Mouse (Mus musculus): ENCODE measurements around the gene Iqcf1.

Iqcf1 gene

GRCm38 (mm10) chr9:106464751-106465541, 34.8 kb upstream of the Iqcf1 start:
- peak; percentile 59 to 86 for DNase-seq (ENCODE audit: low spot score in 2 of 2)

GRCm38 (mm10) chr9:106465571-106466200, 34.1 kb upstream of the Iqcf1 start, which contains the start of gene Gpr62:
Gpr62 (minus strand) TSS chr9:106465938.
- peak in 1 of 2 experiments; percentile 82 for DNase-seq (ENCODE audit: low spot score in 2 of 2)

DNA sequence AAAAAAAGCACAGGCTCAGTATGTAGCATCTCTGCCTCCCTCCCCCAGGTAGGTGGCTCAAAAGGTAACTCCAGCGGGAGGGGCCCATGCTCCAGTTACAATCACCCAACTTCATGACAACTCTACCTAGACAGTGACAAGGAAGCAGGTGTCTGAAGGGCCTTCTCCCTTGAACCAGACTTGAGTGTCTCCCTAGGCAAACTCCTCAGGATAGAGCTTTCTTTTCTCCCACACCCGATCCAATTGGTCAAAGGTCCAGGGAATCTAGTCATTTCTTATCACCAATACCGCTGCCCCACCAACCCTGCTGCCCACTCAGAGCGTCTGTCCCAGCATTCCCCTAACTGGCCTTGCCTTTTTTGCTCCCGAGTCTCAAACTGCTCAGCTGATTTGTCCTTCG, 33.0 kb upstream of the Iqcf1 start:
- no peak for DNase-seq (ENCODE audit: low spot score in 2 of 2)

- DNase-seq (ENCODE audit: low spot score in 2 of 2): no peak
Measured at GRCm38 (mm10) chr9:106467746-106468145, 32.0 kb upstream of the Iqcf1 start.

DNA sequence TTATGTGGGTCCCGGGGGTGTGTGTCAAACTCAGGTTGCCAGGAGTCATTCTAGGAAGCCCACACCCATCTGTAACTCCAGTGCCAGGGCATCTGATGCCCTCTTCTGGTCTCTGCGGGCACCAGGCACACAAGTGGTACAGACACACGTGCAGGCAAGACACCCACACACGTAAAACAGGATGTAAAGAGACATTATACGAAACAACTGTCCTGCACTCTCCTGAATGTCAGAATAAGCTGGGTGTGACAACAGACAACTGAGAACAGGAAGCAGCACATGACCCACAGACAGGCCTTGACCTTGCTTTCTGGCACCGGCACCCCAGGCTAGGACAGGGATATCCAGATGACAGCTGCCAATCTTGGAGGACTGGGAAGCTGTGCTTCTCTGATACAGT, 30.4 kb upstream of the Iqcf1 start:
- no peak for DNase-seq (ENCODE audit: low spot score in 2 of 2)

DNA sequence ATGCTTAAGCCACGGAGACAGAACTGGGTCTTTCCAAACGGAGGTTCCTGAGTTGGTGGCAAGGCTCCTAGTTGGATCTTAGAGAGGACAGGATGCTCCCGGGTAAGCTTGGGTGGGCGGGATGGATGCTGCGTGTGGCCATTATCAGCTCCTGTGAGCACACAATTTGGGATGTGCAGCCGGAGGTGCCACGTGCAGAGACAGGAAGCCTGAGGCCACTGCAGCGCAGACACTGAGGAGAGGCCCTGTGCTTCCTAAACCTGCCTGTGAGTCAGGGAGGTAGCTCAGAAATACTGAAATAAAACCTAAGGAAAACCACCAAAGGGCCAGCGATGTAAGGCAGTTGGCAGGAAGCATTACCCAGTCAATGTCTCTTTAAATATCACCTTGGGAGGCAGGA, 30.0 kb upstream of the Iqcf1 start:
- no peak for DNase-seq (ENCODE audit: low spot score in 2 of 2)

GRCm38 (mm10) chr9:106470991-106471750, 28.6 kb upstream of the Iqcf1 start:
- peak in 1 of 2 experiments; percentile 17 for DNase-seq (ENCODE audit: low spot score in 2 of 2)

GRCm38 (mm10) chr9:106471892-106472291, 27.9 kb upstream of the Iqcf1 start:
- DNase-seq (ENCODE audit: low spot score in 2 of 2): peak in 1 of 2 experiments; percentile 19

- DNase-seq (ENCODE audit: low spot score in 2 of 2): peak in 1 of 2 experiments; percentile 16
Measured at GRCm38 (mm10) chr9:106472321-106472720, 27.4 kb upstream of the Iqcf1 start.

- no peak for DNase-seq (ENCODE audit: low spot score in 2 of 2)
Measured at GRCm38 (mm10) chr9:106473081-106473752, 26.6 kb upstream of the Iqcf1 start.

GRCm38 (mm10) chr9:106473753-106474105, 26.0 kb upstream of the Iqcf1 start:
- peak in 1 of 2 experiments; percentile 26 for DNase-seq (ENCODE audit: low spot score in 2 of 2)

DNA sequence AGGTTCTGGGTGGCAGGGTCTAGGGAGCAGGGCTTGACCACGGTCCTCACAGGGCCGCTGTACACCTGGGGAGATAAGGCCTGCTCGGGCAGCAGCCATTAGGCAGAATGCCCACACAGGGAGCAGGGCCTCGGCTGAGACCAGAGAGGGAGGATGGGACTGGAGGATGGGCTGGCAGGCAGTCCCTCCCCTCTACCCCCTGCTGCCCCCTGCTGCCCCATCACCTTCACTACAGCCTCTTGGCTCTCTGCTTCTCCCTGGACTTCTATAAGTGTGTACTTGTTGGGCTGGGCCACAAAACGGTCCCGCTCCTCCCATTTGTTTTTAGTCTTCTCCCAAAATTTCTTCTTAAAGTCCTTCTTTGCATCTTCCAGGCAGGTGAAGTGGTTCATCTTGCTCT, 25.3 kb upstream of the Iqcf1 start:
- DNase-seq (ENCODE audit: low spot score in 2 of 2): peak; percentile 43 to 74

DNA sequence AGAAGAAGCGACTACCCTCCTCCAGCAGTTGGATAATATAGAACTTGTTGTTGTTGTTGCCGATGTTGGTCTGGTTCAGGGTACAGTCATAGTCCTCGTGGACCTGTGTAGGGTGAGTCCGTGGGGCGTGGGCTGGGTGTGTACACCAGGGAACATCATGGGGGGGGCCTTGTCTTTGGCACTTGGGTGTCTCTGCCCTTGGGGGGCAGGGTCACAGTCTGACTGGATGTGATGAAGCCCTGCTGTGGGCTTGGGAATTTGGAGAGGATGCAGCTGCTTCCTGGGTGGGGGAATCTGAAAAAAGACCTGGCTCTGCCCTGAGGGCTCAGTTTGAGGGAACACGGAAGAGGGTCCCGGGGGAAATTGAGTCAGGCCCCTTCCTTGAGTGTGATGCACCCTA, 24.7 kb upstream of the Iqcf1 start:
- DNase-seq (ENCODE audit: low spot score in 2 of 2): peak in 1 of 2 experiments; percentile 15

DNA sequence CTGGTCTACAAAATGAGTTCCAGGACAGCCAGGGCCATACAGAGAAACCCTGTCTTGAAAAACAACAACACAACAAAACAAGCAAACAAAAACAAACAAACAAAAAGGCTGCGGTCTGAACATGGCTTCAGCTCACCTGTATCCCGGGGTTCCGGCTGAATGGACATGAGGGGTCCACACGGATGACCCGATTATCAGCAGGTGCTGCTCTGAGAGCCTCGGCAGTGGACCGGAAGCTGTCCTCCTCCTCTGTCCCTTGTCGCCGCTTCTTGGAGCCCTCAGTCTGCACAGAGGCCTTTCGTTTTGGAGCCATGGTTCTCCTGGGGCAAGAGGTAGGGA, 24.1 kb upstream of the Iqcf1 start, which contains the start of gene Rrp9:
Gene Rrp9, plus strand, starts transcription at position 301 of the 339 bp plus-strand sequence.
- DNase-seq (ENCODE audit: low spot score in 2 of 2): no peak

DNA sequence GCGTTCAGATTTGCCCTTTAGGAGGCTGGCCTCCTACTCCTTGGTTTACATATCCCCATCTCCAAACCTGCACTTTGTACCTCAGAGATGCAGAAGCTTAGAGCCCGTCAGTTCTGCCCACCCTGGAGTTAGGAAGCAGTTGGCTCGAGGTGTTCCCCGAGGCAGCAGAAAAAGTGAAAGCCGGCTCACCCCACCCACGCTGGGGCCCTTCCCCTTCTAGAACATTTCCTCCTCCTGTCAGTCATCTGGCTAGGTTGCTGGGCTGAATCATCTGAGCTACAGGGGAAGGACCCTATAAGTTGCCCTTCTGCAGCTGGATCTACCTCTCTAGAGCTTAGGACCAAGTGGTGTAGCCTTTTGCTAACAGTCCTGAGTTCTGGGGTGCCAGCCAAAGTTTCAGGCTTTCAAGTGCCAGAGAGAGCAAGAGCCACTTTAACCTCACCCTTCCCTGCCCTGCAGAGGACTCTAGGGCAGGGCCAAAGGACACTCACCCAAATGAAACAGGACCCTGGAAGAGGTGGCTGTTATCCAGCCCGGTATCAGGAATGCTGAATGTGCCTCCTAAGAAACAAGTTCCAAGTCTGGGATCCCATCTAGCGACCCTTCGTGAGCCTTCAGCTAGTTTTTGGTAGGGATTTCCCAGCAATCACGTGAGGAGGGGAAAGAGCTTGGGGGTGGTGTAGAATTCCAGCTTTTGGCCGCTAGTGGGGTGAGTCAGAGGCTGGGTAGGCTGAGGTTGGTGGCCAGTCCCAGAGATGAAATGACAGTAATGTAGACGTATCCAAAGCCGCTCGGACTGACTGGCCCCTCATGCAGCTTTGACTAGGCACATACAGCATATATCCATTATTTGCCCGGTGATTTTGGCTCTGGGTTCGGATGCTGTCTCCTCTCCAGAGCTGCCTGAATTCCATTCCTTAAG, 23.5 kb upstream of the Iqcf1 start:
- peak in 1 of 2 experiments; percentile 20 for DNase-seq (ENCODE audit: low spot score in 2 of 2)

- DNase-seq (ENCODE audit: low spot score in 2 of 2): peak; percentile 97 to 99
Measured at GRCm38 (mm10) chr9:106476924-106477484, 22.8 kb upstream of the Iqcf1 start, which contains the start of gene Parp3. Parp3 (minus strand) TSS chr9:106476949.

DNA sequence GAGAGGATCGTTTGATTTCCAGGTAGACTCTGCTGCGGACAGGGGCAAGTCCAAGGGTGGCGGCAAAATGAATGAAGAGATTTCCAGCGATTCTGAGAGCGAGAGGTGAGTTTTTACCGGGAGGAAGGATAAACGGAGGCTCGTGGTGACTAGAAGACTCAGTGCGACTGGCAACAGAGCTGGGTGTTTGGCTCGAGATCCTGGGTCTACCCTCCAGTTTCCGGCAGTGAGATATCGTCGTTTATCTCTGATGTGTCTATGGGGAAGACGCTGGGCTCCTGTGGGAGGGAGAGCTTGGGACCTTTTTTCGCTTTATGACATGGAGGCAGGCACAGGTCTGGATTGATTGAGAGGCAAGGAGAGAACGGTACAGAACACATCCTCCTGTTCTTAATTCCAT, 22.1 kb upstream of the Iqcf1 start:
- DNase-seq (ENCODE audit: low spot score in 2 of 2): peak in 1 of 2 experiments; percentile 16

- peak in 1 of 2 experiments; percentile 15 for DNase-seq (ENCODE audit: low spot score in 2 of 2)
Measured at GRCm38 (mm10) chr9:106478101-106478500, 21.7 kb upstream of the Iqcf1 start.

- no peak for DNase-seq (ENCODE audit: low spot score in 2 of 2)
Measured at GRCm38 (mm10) chr9:106480541-106480940, 19.2 kb upstream of the Iqcf1 start.

DNA sequence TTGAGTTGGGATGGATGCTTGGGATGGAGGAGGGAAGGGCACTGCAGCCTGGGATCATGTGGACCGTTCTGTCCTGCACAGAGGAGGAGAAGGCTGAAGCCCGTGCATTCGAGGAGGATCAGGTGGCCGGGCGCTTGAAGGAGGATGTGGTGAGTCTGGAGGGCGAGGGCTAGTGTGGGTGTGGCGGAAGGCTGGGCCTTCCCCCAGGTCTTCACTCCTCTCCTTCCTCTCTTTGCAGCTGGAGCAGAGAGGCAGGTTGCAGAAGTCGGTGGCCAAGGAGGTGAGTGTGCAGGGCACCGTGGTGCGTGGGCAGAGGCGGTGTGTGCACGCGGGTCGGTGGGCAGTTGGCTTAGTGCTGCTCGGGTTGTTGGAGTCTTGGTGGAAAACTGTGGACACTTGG, 18.7 kb upstream of the Iqcf1 start:
- no peak for DNase-seq (ENCODE audit: low spot score in 2 of 2)
